Mouse (Mus musculus): ENCODE measurements around the gene Pirb.

DNA sequence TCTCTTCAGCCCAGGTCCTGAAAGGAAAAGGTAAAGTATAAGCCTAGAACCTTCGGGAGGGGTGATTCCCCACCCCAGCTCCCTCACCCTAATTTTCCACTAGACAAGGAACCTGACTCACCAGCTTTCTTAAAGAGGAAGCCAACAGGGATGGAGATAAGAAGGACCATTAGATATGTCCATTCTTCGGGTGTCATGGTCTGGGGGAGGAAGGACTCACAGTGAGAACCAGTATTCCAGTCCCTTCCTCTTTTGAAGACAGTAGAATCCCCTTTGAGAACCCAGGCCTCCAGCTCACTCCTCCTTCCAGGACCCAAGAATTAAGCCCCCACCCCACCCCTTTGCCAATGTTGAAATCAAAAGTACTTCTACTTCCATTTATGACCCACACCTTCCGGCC lies 28.3 kb downstream of the Pirb start:
- TF ChIP-seq CTCF (IDR thresholded peaks at IDR 0.05; ENCODE audit: control insufficient read depth, insufficient read depth, insufficient read length) (no peak), MAX (IDR thresholded peaks at IDR 0.05) (no peak), MYOG (IDR thresholded peaks at IDR 0.05; ENCODE audit: control insufficient read depth, extremely low read depth, insufficient read length) (no peak), USF1 (IDR thresholded peaks at IDR 0.05; ENCODE audit: low read depth) (no peak), CEBPB (IDR thresholded peaks at IDR 0.05; ENCODE audit: low read depth) (no peak)

Measured in C2C12 (cell line).